Mouse (Mus musculus): ENCODE data around the gene Wdr46. TPM values are rescaled to one million over a fixed set of nuclear protein-coding genes. Genes with fewer than 3 reads are reported as not detected.

Wdr46 gene
- total and polyA plus RNA-seq, 2 experiments from 2014 or later = 15.7 to 17.3 TPM

DNA sequence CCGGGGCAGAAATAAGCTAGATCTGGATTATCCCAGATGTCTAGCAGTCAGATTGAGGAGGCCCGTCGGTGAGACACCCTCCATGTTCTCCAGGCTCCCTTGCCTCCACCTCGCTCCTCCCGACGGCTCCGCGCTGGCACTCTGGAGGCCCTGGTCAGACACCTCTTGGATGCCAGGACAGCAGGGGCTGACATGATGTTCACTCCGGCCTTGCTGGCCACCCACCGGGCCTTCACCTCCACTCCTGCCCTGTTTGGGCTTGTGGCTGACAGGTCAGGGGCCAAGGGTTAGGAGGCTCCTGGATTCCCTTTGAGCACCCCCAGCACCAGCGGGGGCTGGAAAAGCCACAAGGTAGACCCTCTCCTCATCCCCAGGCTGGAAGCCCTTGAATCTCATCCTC lies 8.5 kb upstream of the Wdr46 start:
- H3K27ac ChIP-seq (ENCODE audit: low read depth, low read length) = no peak overlapping the region

DNA sequence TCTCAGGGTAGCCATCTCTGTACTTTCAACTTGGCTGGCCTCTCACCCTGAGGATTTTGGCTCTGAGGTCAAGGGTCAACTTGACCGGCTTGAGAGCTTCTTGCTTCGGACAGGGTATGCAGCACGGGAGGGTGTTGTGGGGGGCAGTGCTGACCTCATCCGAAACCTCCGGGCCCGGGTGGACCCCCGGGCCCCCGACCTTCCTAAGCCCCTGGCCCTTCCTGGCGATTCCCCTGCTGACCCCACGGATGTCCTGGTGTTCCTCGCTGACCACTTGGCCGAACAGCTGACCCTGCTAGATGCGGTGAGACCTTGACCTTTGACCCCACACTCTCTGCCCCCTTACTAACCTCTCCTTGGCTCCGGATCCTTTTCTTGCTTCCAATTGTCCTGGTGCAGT lies 8.0 kb upstream of the Wdr46 start:
- WGBS = 88% methylated on average over 14 of the region's 14 CpGs
- DNase-seq (ENCODE audit: low spot score) = no peak
- Histone ChIP-seq H3K27me3 (ENCODE audit: insufficient read depth, low read length) (no peaks in the 10 kb centered on the region), H3K4me2 (ENCODE audit: low read depth, low read length, poor library complexity, severe bottlenecking) (no peak overlapping the region), H3K36me3 (ENCODE audit: insufficient read depth, low read length) (peaks cover 20% of the 10 kb centered on the region), H3K4me3 (ENCODE audit: low read depth, low read length) (no peak overlapping the region), H3K27ac (ENCODE audit: low read depth, low read length) (no peak overlapping the region), H3K4me1 (ENCODE audit: insufficient read depth, low read length) (0 out of 2 replicates have a peak, but pooled peaks cover 5% of the 10 kb centered on the region), H3K9ac (replicated peaks; ENCODE audit: low read length, poor library complexity, severe bottlenecking) (no peak overlapping the region), H3K9me3 (ENCODE audit: low read length) (no peaks in the 10 kb centered on the region)
- no peak for TF ChIP-seq CTCF (IDR thresholded peaks at IDR 0.05)
- no peak for ATAC-seq (ENCODE audit: low FRiP score)

More for the DNA sequence above, 8.5 kb upstream of the Wdr46 start:
- no peak overlapping the region for H3K4me3 ChIP-seq (ENCODE audit: low read depth, low read length)
- 92% methylated on average over 11 of the region's 11 CpGs for WGBS
- ATAC-seq (ENCODE audit: low FRiP score) = no peak
- H3K9ac ChIP-seq (replicated peaks; ENCODE audit: low read length, poor library complexity, severe bottlenecking) = no peak overlapping the region
- DNase-seq (ENCODE audit: low spot score) = no peak
- H3K36me3 ChIP-seq (ENCODE audit: insufficient read depth, low read length) = peaks cover 15% of the 10 kb centered on the region
- H3K9me3 ChIP-seq (ENCODE audit: low read length) = no peaks in the 10 kb centered on the region
- no peaks in the 10 kb centered on the region for H3K27me3 ChIP-seq (ENCODE audit: insufficient read depth, low read length)
- TF ChIP-seq CTCF (IDR thresholded peaks at IDR 0.05) = no peak
- 0 out of 2 replicates have a peak, but pooled peaks cover 5% of the 10 kb centered on the region for H3K4me1 ChIP-seq (ENCODE audit: insufficient read depth, low read length)
- H3K4me2 ChIP-seq (ENCODE audit: low read depth, low read length, poor library complexity, severe bottlenecking) = no peak overlapping the region

- WGBS = 95% methylated on average over 15 of the region's 15 CpGs
- peaks cover 20% of the 10 kb centered on the region for H3K36me3 ChIP-seq (ENCODE audit: insufficient read depth, low read length)
- 0 out of 2 replicates have a peak, but pooled peaks cover 5% of the 10 kb centered on the region for H3K4me1 ChIP-seq (ENCODE audit: insufficient read depth, low read length)
- H3K27ac ChIP-seq (ENCODE audit: low read depth, low read length) = no peak overlapping the region
- no peak overlapping the region for H3K4me2 ChIP-seq (ENCODE audit: low read depth, low read length, poor library complexity, severe bottlenecking)
- no peak for TF ChIP-seq CTCF (IDR thresholded peaks at IDR 0.05)
- ATAC-seq (ENCODE audit: low FRiP score) (no peak), DNase-seq (ENCODE audit: low spot score) (no peak)
- H3K27me3 ChIP-seq (ENCODE audit: insufficient read depth, low read length) = no peaks in the 10 kb centered on the region
- H3K4me3 ChIP-seq (ENCODE audit: low read depth, low read length) = no peak overlapping the region
- H3K9ac ChIP-seq (replicated peaks; ENCODE audit: low read length, poor library complexity, severe bottlenecking) = no peak overlapping the region
- H3K9me3 ChIP-seq (ENCODE audit: low read length) = no peaks in the 10 kb centered on the region
These were observed 7.5 kb upstream of the Wdr46 start for GRCm38 (mm10) chr17:33932970-33933369.

DNA sequence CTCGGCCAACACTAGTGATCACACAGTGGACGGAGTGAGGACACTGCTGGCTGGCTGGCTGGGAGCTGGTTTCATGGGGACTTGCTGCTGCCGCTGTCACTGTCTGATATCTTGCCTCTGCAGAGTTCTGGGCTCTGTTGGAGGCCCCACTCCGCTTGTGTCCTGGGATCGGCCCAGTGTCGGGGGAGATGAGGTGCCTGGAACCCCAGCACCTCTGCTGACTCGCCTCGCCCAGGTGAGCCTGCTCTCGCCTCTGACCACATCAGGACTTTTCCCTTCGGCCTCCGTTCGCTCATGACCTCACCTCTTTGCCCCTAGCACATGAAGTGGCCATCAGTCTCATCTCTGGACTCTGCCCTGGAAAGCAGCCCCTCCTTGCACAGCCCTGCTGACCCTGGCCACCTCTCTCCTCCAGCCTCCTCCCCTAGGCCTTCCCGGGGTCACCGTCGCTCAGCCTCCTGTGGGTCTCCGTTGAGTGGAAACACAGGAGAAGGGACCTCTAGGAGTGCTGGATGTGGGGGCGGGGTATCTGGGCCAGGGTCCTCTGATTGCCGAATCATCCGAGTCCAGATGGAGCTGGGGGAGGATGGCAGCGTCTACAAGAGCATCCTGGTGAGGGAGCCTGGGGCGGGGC lies 4.9 kb upstream of the Wdr46 start:
- H3K4me2 ChIP-seq (ENCODE audit: low read depth, low read length, poor library complexity, severe bottlenecking) = no peak overlapping the region
- 91% methylated on average over 21 of the region's 21 CpGs for WGBS
- no peak for DNase-seq (ENCODE audit: low spot score)
- no peak overlapping the region for H3K4me3 ChIP-seq (ENCODE audit: low read depth, low read length)
- no peaks in the 10 kb centered on the region for H3K9me3 ChIP-seq (ENCODE audit: low read length)
- peaks cover 20% of the 10 kb centered on the region for H3K36me3 ChIP-seq (ENCODE audit: insufficient read depth, low read length)
- TF ChIP-seq CTCF (IDR thresholded peaks at IDR 0.05) = no peak
- no peak overlapping the region for H3K27ac ChIP-seq (ENCODE audit: low read depth, low read length)
- H3K4me1 ChIP-seq (ENCODE audit: insufficient read depth, low read length) = peaks cover 11% of the 10 kb centered on the region
- ATAC-seq (ENCODE audit: low FRiP score) = no peak
- H3K27me3 ChIP-seq (ENCODE audit: insufficient read depth, low read length) = no peaks in the 10 kb centered on the region
- no peak overlapping the region for H3K9ac ChIP-seq (replicated peaks; ENCODE audit: low read length, poor library complexity, severe bottlenecking)

DNA sequence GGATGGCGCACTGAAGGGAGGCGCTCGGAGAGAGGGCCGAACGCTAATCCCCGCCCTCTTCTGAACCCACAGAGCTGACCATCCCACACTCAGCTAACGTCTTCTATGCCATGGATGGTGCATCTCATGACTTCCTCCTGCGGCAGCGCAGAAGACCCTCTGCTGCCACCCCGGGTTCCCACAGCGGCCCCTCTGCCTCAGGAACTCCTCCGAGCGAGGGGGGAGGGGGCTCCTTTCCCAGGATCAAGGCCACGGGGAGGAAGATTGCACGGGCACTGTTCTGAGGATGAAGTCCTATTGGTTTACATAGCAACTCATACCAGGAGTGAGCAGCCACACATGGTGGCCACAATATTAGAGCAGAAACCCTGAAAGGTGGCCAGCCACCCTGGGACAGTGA lies 3.5 kb upstream of the Wdr46 start:
- 85% methylated on average over 15 of the region's 15 CpGs for WGBS
- Histone ChIP-seq H3K27ac (ENCODE audit: low read depth, low read length) (no peak overlapping the region), H3K9me3 (ENCODE audit: low read length) (no peaks in the 10 kb centered on the region), H3K9ac (replicated peaks; ENCODE audit: low read length, poor library complexity, severe bottlenecking) (no peak overlapping the region), H3K36me3 (ENCODE audit: insufficient read depth, low read length) (peaks cover 20% of the 10 kb centered on the region), H3K27me3 (ENCODE audit: insufficient read depth, low read length) (no peaks in the 10 kb centered on the region), H3K4me2 (ENCODE audit: low read depth, low read length, poor library complexity, severe bottlenecking) (no peak overlapping the region), H3K4me3 (ENCODE audit: low read depth, low read length) (no peak overlapping the region), H3K4me1 (ENCODE audit: insufficient read depth, low read length) (peaks cover 16% of the 10 kb centered on the region)
- DNase-seq (ENCODE audit: low spot score) = no peak
- ATAC-seq (ENCODE audit: low FRiP score) = no peak
- TF ChIP-seq CTCF (IDR thresholded peaks at IDR 0.05) = no peak

DNA sequence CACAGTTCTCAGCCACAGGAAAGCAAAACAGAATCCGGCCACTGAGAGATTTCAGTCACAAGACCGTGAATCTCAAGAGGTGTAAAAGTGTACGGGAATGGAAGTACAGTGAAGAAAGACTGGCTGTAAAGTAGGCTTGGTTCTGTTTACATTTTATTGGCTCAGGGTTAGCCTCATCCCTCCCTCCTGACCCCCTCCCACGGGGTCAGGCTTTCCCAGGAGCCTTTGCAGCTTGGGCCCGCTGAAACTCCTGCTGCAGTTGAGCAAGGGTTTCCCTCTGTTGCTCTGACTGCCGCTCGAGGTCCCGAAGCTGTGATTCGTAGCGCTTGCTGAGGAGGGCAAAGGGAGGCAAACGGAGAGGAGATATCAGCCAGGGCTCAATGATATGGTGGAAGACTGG lies 1.7 kb upstream of the Wdr46 start:
- H3K27me3 ChIP-seq (ENCODE audit: insufficient read depth, low read length) = no peaks in the 10 kb centered on the region
- peaks cover 16% of the 10 kb centered on the region for H3K4me1 ChIP-seq (ENCODE audit: insufficient read depth, low read length)
- no peak overlapping the region for H3K27ac ChIP-seq (ENCODE audit: low read depth, low read length)
- DNase-seq (ENCODE audit: low spot score) (no peak), ATAC-seq (ENCODE audit: low FRiP score) (no peak)
- H3K4me3 ChIP-seq (ENCODE audit: low read depth, low read length) = no peak overlapping the region
- WGBS = 88% methylated on average over 11 of the region's 11 CpGs
- no peaks in the 10 kb centered on the region for H3K9me3 ChIP-seq (ENCODE audit: low read length)
- no peak overlapping the region for H3K4me2 ChIP-seq (ENCODE audit: low read depth, low read length, poor library complexity, severe bottlenecking)
- no peak for TF ChIP-seq CTCF (IDR thresholded peaks at IDR 0.05)
- H3K9ac ChIP-seq (replicated peaks; ENCODE audit: low read length, poor library complexity, severe bottlenecking) = no peak overlapping the region
- peaks cover 20% of the 10 kb centered on the region for H3K36me3 ChIP-seq (ENCODE audit: insufficient read depth, low read length)
